Mouse (Mus musculus): ENCODE data around the gene Fgfr1op2.

Gene Fgfr1op2

GRCm38 (mm10) chr6:146641621-146642210, 64.7 kb downstream of the Fgfr1op2 start:
- in situ Hi-C loops (cut with MboI, MseI) = no loop called here

- in situ Hi-C loops (cut with MboI, MseI) = no loop called here
Measured at GRCm38 (mm10) chr6:146642276-146643183, 65.5 kb downstream of the Fgfr1op2 start, which contains the start of the genes Med21 and Tm7sf3. Med21 (plus strand) TSS chr6:146642547. Tm7sf3 (minus strand) TSS chr6:146642824.

- in situ Hi-C loops (cut with MboI, MseI) = no loop called here
Measured at GRCm38 (mm10) chr6:146643184-146643570, 66.2 kb downstream of the Fgfr1op2 start.
